Mouse (Mus musculus): ENCODE measurements around the gene Svep1. TPM values are rescaled to one million over a fixed set of nuclear protein-coding genes. Genes with fewer than 3 reads are reported as not detected.

Svep1 gene
- polyA plus RNA-seq, 1 experiment from 2014 or later, result 5.2 TPM

Other genes starting within 250 kb of the Svep1 start
- not detected in 2 replicates for gene Txndc8, start 197.7 kb downstream of the Svep1 start, polyA plus RNA-seq (2015; fragmentation: Nextera tagmentation; extraction: Ambion mirVana)
- gene Musk, start 79.1 kb upstream of the Svep1 start, polyA plus RNA-seq (2015; fragmentation: Nextera tagmentation; extraction: Ambion mirVana), result 0.10 and 0.13 TPM in 2 replicates